Mouse (Mus musculus): ENCODE measurements around the gene Mtus2. TPM values are rescaled to one million over a fixed set of nuclear protein-coding genes. Genes with fewer than 3 reads are reported as not detected.

Mtus2 gene
- total and polyA plus RNA-seq, 2 experiments: 0.18 to 0.66 TPM

- H3K27ac ChIP-seq (replicated peaks; ENCODE audit: insufficient read depth, low read depth, low read length): no peak overlapping the region
- DNase-seq (ENCODE audit: extremely low read depth, low read depth, low spot score): no peak
- H3K9ac ChIP-seq (ENCODE audit: low read depth, low read length): no peak overlapping the region
- no peak overlapping the region for H3K4me3 ChIP-seq (ENCODE audit: insufficient read depth, low read depth, low read length)
- peaks cover 11% of the 10 kb centered on the region for H3K27me3 ChIP-seq (ENCODE audit: control insufficient read depth, insufficient read depth, low read length)
- WGBS: 41% methylated on average over 2 of the region's 2 CpGs
- no peaks in the 10 kb centered on the region for H3K36me3 ChIP-seq (ENCODE audit: control insufficient read depth, insufficient read depth, low read length)
- no peaks in the 10 kb centered on the region for H3K79me2 ChIP-seq (ENCODE audit: control insufficient read depth, insufficient read depth, low read length)
- TF ChIP-seq CTCF (IDR thresholded peaks at IDR 0.05; ENCODE audit: low read depth, low read length) (no peak), POLR2A (IDR thresholded peaks at IDR 0.05; ENCODE audit: extremely low read depth, insufficient read depth, low read length) (no peak)
- H3K4me1 ChIP-seq (ENCODE audit: control insufficient read depth, insufficient read depth, low read length): no peaks in the 10 kb centered on the region
Observed at GRCm38 (mm10) chr5:148266841-148267240, 309.7 kb downstream of the Mtus2 start.

DNA sequence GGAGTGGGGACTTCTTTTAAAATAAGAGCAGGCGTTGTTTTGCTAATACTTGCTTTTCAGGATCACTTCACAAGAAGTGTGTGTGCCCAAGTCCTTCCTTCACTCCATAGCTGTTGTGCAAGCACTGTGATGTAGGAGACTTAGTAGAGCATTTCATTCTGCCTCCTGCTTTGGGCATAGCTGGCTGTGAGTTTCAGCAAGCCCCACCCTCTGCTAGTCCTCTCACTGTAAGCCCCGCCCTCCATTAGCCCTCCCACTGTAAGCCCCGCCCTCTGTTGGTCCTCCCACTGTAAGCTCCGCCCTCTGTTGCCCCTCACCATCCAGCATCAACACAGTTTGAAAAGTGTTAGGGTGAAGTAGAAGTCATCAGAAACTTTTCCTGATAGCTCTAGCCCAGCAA, 310.3 kb downstream of the Mtus2 start:
- DNase-seq (ENCODE audit: extremely low read depth, low read depth, low spot score): no peak
- Histone ChIP-seq H3K79me2 (ENCODE audit: control insufficient read depth, insufficient read depth, low read length) (no peaks in the 10 kb centered on the region), H3K4me1 (ENCODE audit: control insufficient read depth, insufficient read depth, low read length) (no peaks in the 10 kb centered on the region), H3K27me3 (ENCODE audit: control insufficient read depth, insufficient read depth, low read length) (peaks cover 11% of the 10 kb centered on the region), H3K27ac (replicated peaks; ENCODE audit: insufficient read depth, low read depth, low read length) (no peak overlapping the region), H3K4me3 (ENCODE audit: insufficient read depth, low read depth, low read length) (no peak overlapping the region), H3K36me3 (ENCODE audit: control insufficient read depth, insufficient read depth, low read length) (no peaks in the 10 kb centered on the region), H3K9ac (ENCODE audit: low read depth, low read length) (no peak overlapping the region)
- TF ChIP-seq CTCF (IDR thresholded peaks at IDR 0.05; ENCODE audit: low read depth, low read length): no peak
- TF ChIP-seq POLR2A (IDR thresholded peaks at IDR 0.05; ENCODE audit: extremely low read depth, insufficient read depth, low read length): no peak
- 51% methylated on average over 4 of the region's 4 CpGs for WGBS

GRCm38 (mm10) chr5:148272065-148272464, 314.9 kb downstream of the Mtus2 start:
- Histone ChIP-seq H3K27ac (replicated peaks; ENCODE audit: insufficient read depth, low read depth, low read length) (no peak overlapping the region), H3K9ac (ENCODE audit: low read depth, low read length) (no peak overlapping the region), H3K36me3 (ENCODE audit: control insufficient read depth, insufficient read depth, low read length) (no peaks in the 10 kb centered on the region), H3K4me1 (ENCODE audit: control insufficient read depth, insufficient read depth, low read length) (no peaks in the 10 kb centered on the region), H3K79me2 (ENCODE audit: control insufficient read depth, insufficient read depth, low read length) (no peaks in the 10 kb centered on the region), H3K4me3 (ENCODE audit: insufficient read depth, low read depth, low read length) (no peak overlapping the region), H3K27me3 (ENCODE audit: control insufficient read depth, insufficient read depth, low read length) (no peaks in the 10 kb centered on the region)
- TF ChIP-seq POLR2A (IDR thresholded peaks at IDR 0.05; ENCODE audit: extremely low read depth, insufficient read depth, low read length) (no peak), CTCF (IDR thresholded peaks at IDR 0.05; ENCODE audit: low read depth, low read length) (no peak)
- WGBS: 72% methylated on average over 6 of the region's 6 CpGs
- DNase-seq (ENCODE audit: extremely low read depth, low read depth, low spot score): no peak

DNA sequence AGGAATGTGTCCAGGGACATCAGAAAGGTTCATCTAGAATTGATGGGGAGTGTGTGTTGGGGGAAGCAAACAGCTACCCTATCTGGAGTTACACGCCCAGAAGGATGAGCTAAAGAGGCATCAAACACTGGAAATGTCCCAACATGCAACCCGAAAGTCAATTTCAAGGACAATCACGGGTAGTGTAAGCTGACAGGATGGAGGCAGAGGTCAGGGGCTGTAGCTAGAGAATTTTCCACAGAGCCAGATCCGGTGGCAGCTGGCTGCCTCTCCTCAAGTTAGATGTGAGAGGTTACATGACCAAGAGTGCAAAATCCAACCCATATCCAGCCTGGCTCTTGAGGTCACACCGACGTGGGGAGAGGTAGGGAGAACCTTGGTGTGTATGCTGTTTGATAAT, 315.7 kb downstream of the Mtus2 start:
- Histone ChIP-seq H3K36me3 (ENCODE audit: control insufficient read depth, insufficient read depth, low read length) (no peaks in the 10 kb centered on the region), H3K4me1 (ENCODE audit: control insufficient read depth, insufficient read depth, low read length) (no peaks in the 10 kb centered on the region), H3K4me3 (ENCODE audit: insufficient read depth, low read depth, low read length) (no peak overlapping the region), H3K9ac (ENCODE audit: low read depth, low read length) (no peak overlapping the region), H3K27me3 (ENCODE audit: control insufficient read depth, insufficient read depth, low read length) (no peaks in the 10 kb centered on the region), H3K27ac (replicated peaks; ENCODE audit: insufficient read depth, low read depth, low read length) (no peak overlapping the region), H3K79me2 (ENCODE audit: control insufficient read depth, insufficient read depth, low read length) (no peaks in the 10 kb centered on the region)
- no peak for DNase-seq (ENCODE audit: extremely low read depth, low read depth, low spot score)
- TF ChIP-seq CTCF (IDR thresholded peaks at IDR 0.05; ENCODE audit: low read depth, low read length) (no peak), POLR2A (IDR thresholded peaks at IDR 0.05; ENCODE audit: extremely low read depth, insufficient read depth, low read length) (no peak)
- 66% methylated on average over 6 of the region's 6 CpGs for WGBS

- H3K9ac ChIP-seq (ENCODE audit: low read depth, low read length): no peak overlapping the region
- no peak overlapping the region for H3K4me3 ChIP-seq (ENCODE audit: insufficient read depth, low read depth, low read length)
- DNase-seq (ENCODE audit: extremely low read depth, low read depth, low spot score): no peak
- no peak for TF ChIP-seq POLR2A (IDR thresholded peaks at IDR 0.05; ENCODE audit: extremely low read depth, insufficient read depth, low read length)
- TF ChIP-seq CTCF (IDR thresholded peaks at IDR 0.05; ENCODE audit: low read depth, low read length): no peak
- H3K27ac ChIP-seq (replicated peaks; ENCODE audit: insufficient read depth, low read depth, low read length): no peak overlapping the region
- H3K27me3 ChIP-seq (ENCODE audit: control insufficient read depth, insufficient read depth, low read length): no peaks in the 10 kb centered on the region
- H3K36me3 ChIP-seq (ENCODE audit: control insufficient read depth, insufficient read depth, low read length): no peaks in the 10 kb centered on the region
- no peaks in the 10 kb centered on the region for H3K4me1 ChIP-seq (ENCODE audit: control insufficient read depth, insufficient read depth, low read length)
- no peaks in the 10 kb centered on the region for H3K79me2 ChIP-seq (ENCODE audit: control insufficient read depth, insufficient read depth, low read length)
- 92% methylated on average over 8 of the region's 8 CpGs for WGBS
Observed at GRCm38 (mm10) chr5:148278233-148278632, 321.1 kb downstream of the Mtus2 start.

DNA sequence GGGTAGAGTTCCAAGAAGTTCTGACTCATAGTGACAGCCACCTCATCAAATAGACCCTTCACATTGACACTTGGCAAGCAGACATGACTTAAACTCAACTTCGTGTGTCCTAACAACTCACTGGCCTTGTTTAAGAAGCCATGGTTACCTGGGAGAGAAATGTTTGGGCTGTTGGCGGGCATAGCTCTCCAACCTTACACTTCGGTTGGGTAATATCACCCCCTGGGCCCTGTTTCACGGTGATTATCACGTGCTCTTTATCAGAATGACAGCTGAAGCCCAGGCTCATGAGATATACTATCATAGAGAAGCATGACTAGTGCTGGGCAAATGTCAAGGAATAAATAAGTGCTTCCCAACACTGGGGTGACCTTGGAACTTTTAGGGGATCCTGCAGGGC, 323.2 kb downstream of the Mtus2 start:
- H3K36me3 ChIP-seq (ENCODE audit: control insufficient read depth, insufficient read depth, low read length): no peaks in the 10 kb centered on the region
- no peak overlapping the region for H3K9ac ChIP-seq (ENCODE audit: low read depth, low read length)
- H3K4me3 ChIP-seq (ENCODE audit: insufficient read depth, low read depth, low read length): no peak overlapping the region
- H3K27me3 ChIP-seq (ENCODE audit: control insufficient read depth, insufficient read depth, low read length): no peaks in the 10 kb centered on the region
- no peak overlapping the region for H3K27ac ChIP-seq (replicated peaks; ENCODE audit: insufficient read depth, low read depth, low read length)
- no peaks in the 10 kb centered on the region for H3K4me1 ChIP-seq (ENCODE audit: control insufficient read depth, insufficient read depth, low read length)
- no peak for DNase-seq (ENCODE audit: extremely low read depth, low read depth, low spot score)
- WGBS: 81% methylated on average over 5 of the region's 5 CpGs
- TF ChIP-seq CTCF (IDR thresholded peaks at IDR 0.05; ENCODE audit: low read depth, low read length): no peak
- no peak for TF ChIP-seq POLR2A (IDR thresholded peaks at IDR 0.05; ENCODE audit: extremely low read depth, insufficient read depth, low read length)
- no peaks in the 10 kb centered on the region for H3K79me2 ChIP-seq (ENCODE audit: control insufficient read depth, insufficient read depth, low read length)
